Mouse (Mus musculus) cerebellum, adult 2 months (tissue): Measurements from ENCODE around the gene 2900026A02Rik.

ENCODE experiments used
- CTCF ChIP-seq: fragments of 200-500 bp; IDR thresholded peaks from 2 replicates; pipeline ENCODE4 v1.5.1; 2011; ENCODE audit warnings: low read depth, mild to moderate bottlenecking, control low read depth, low read length, moderate library complexity, borderline replicate concordance; ENCODE audit not compliant: insufficient read depth
- POLR2A ChIP-seq: fragments of 200-500 bp; IDR thresholded peaks from 2 replicates; pipeline ENCODE4 v1.6.1; 2011; ENCODE audit warnings: low read length, control low read depth, borderline replicate concordance; ENCODE audit not compliant: insufficient read depth

DNA sequence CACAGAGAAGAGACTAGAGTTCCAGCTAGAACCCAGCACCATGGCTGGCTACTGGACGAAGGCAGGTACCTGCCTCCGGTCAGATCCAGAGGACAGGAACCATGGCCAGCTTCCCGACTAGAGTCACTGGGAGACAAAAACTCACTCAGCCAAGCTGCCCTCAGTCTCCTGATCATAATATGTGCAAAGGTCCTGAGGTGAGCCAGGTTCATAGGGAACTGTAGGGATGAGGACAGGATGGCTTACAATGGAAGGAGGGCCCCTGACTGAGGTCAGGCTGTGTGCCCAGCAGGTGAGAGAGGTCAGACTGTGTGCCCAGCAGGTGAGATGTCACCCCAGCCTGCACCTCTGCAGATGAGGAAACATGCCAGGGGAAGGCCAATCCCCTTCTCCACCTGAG, 81.0 kb downstream of the 2900026A02Rik start:
- TF ChIP-seq CTCF (no peak), POLR2A (no peak)
